Mouse (Mus musculus) WW6 (cell line): Measurements from ENCODE around the gene Ankrd34b.

Experiments
- DNase-seq: peaks from one replicate; pipeline ENCODE4 v3.0.0-alpha.2; 2013; ENCODE audit warnings: low read depth, low spot score

Ankrd34b gene

DNA sequence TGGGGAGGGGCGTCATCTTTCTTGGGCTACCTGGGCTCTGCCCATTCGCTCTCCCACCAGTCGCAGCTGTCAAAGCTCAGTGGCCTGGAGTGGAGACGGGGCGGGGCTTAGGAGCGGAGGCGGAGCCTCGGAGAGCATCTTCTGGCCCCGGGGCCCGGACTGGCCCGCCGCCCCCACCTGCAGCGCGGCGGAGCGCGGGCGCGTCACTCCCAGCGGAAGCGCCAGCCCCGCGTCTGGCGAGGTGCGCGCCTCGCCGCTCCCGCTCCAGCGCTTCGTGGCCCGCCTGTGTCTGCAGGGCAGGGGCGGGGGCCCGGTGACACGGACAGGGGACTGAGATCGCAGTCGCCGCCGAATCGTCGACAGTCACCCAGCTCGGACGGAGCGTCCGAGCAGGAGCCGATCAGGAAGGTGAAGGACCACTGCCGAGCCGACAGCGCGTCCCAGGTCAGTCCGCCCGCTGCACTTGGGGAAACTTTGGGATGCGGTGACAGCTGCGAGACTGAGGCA, at the start of gene Ankrd34b:
Gene Ankrd34b (plus strand): TSS at position 139 of the 507 bp plus-strand sequence.
- peak; percentile 50 for DNase-seq

DNA sequence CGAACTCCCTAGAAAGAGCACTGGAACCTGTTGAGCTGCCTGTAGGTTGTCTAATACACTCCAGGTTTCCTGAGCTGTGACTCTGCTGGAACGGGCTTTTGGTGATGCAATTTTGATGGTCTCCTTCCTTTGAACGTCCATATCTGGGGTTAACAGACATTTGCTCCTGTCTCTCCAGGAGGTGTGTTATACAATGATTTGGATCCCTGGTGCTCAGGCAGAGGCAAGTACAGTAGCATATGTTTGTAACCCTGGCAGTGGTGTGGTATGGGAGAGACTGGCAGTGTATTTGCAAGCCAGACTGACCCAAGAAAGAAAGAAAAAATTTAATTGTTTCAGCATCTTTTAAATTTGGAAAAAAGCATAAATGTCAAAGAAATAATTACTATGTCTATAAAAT, 38.3 kb upstream of the Ankrd34b start:
- DNase-seq: no peak

DNA sequence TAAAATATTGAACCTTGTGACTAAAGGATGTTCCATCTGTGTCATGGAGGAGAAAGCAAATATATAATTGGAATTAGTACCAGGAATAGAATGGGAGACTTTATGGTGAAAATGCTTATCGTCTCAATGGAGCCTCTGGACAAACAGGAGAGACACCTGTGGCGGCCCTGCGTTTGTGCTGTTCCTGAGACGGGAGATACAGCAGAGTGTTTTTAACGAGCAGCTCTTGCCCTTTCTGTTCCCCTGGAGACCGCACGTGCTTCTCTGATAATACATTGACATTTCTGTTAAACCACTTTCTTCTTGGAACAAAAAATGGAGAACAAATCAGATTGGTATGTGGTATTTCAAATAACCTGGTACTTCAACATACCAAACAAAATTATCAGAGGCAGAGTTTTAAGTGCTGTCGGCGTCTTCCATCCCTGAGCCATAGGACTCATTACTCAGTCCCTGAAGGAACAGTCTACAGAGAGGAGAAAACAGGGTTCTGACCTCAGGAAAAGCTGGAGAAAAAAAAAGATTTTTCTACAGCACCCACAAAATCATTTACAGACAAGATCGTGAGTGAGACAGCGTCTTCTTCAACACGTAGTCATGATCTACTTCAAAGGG, 32.5 kb upstream of the Ankrd34b start:
- no peak for DNase-seq

- DNase-seq: no peak
These were observed 27.0 kb upstream of the Ankrd34b start for GRCm38 (mm10) chr13:92398491-92399384.

DNA sequence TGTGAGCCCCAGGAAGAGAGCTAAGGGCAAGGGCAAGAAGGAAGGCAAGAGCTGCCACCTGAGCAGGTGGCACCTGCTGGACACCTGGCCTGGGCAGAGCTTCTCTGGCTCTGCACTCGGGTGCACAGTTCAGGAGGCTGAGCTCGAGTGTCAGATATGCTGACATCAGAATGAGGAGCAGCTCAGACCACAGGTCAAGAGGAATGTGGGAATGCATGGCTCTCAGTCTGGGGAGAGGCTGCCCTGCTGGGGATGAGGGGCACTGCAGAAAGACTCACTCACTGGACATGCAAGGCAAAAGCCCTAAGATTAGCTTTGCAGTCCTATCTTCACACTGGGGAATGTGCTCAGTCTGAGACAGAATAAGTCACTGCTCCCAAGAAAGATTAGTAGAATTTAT, 23.6 kb upstream of the Ankrd34b start:
- no peak for DNase-seq

GRCm38 (mm10) chr13:92403496-92403895, 22.2 kb upstream of the Ankrd34b start:
- DNase-seq: no peak

DNA sequence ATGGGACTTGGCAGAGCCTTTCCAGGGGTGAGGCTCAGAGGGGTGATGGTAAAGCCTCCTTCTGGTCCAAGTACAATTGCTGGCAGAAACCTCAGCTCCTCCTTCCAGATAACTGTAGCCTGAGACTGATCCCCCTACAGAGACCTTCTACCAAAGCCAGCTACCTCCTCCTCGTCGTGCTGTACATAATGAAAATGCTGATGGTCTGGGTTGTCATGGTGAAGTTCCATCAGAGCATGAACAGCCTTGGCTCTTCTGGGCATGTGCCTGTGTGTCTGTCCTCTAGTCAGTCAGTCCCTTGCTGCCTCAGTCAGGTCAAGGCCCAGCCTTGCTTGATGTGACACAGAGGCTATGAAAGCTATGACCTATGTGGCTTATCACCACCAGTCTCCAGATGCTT, 15.2 kb upstream of the Ankrd34b start:
- no peak for DNase-seq

- no peak for DNase-seq
These were observed 6.1 kb upstream of the Ankrd34b start for GRCm38 (mm10) chr13:92419630-92420029.

- DNase-seq: no peak
These were observed 2.0 kb upstream of the Ankrd34b start for GRCm38 (mm10) chr13:92423711-92424110.

DNA sequence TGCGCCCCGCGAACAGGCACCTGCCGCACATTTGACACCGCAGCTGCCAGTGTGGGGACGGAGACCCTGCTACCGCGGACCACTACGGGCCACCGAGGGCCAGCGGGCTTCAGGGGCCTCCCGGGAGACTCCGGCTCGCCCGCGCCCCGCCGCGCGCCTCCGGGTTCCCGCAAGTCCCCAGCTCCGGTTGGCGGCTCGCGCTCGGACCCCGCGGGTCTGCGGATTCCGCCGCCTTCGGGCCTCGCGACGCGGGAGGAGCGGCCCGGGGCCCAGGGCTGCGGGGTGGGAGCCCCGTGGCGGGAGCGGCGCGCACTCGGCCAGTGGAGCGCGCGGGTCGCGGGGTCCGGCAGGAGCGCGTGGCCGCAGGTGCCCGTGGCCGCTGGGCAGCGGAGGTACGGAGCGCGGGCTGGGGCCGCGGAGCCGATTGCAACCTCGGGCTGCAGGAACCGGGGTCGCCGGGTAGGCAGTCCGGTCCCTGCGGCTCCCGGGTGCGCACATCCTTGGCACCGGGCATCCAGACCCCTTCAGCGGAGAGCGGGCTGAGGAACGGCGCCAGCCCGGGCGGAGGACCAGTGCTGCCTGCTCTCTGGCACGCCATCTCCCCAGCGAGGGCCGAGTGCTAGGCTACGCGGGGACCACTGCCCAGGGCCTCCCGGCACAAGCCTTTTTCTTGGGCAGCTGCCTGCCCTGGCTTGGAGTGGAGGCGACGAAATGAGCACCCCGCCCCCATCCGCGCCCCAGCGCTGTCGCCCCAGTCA, 777 bp downstream of the Ankrd34b start:
- DNase-seq: no peak

- no peak for DNase-seq
These were observed 1.7 kb downstream of the Ankrd34b start for GRCm38 (mm10) chr13:92427351-92427855.

DNA sequence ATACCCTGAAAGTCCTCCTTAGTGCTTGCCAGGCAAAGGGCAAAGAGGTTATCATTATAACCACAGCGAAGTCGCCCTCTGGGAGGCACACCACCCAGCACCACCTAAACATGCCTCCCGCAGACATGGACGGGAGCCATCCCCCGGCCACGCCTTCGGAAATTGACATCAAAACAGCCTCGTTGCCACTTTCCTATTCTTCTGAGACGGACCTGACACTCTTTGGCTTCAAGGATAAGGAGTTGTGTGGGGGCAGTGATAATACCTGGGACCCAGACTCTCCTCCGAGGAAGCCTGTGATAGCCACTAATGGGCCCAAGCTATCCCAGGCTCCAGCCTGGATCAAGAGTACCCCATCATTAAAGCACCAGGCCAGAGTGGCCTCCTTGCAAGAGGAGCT, 13.0 kb downstream of the Ankrd34b start:
- no peak for DNase-seq

- DNase-seq: no peak
These were observed 14.6 kb downstream of the Ankrd34b start for GRCm38 (mm10) chr13:92440286-92440685.

DNA sequence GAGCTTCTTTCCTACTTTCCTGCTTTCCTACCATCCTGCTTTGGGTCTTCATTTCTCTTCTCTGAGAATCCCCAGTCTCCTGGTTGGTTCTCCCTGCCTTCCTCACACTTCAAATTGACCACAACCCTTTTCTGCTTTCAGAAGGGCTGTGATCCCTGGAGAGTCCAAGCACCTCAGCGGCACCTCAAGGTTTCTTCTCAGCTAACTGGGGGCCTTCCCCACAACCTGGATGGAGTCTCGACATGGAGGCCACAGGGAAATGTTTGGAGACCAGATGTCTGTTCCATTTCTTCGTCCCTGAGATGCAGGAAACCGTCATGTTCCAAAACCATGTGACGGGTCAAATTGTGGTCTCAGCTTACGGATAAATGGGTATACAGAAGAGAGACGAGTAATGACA, 21.2 kb downstream of the Ankrd34b start:
- no peak for DNase-seq

GRCm38 (mm10) chr13:92464698-92465097, 39.0 kb downstream of the Ankrd34b start:
- DNase-seq: no peak

DNA sequence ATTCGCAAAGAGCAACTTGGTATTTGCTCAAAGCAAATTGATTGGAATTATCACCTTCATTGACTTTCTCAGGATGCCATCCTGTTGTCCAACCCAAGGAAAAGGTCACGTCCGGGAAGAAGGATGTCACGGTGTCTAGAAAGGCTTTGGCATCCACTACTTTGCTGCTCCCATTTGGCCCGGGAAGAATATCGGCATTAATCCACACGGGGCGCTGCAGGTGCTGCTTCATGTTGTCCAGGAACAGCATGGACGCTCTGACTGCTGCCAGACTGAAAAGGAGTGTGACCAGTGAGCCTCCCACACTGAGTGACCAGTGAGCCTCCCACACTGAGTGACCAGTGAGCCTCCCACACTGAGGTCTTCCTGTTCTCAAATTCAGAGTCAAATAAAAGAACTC, 42.2 kb downstream of the Ankrd34b start:
- DNase-seq: no peak

GRCm38 (mm10) chr13:92469381-92469780, 43.7 kb downstream of the Ankrd34b start:
- no peak for DNase-seq

GRCm38 (mm10) chr13:92470151-92470550, 44.5 kb downstream of the Ankrd34b start:
- DNase-seq: no peak

DNA sequence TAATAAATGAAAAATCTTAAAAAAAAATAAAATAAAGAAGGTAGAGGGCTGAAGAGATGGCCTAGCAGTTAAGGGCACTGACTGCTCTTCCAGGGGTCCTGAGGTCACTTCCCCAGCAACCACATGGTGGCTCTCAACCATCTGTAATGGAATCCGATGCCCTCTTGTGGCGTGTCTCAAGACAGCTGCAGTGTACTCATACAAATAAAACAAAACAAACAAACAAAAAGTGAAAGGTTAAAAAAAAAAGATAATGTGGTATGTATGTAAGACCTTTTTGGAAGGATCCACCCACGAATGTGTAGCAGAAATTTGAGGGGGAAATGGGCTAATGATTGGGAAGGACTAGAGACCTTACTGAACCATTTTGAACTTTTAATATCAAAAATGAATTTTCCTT, 57.7 kb downstream of the Ankrd34b start:
- no peak for DNase-seq

- peak; percentile 90 for DNase-seq
These were observed 58.3 kb downstream of the Ankrd34b start, which contains the start of gene Fam151b for GRCm38 (mm10) chr13:92483852-92484463. Gene Fam151b (minus strand): TSS chr13:92484015.

DNA sequence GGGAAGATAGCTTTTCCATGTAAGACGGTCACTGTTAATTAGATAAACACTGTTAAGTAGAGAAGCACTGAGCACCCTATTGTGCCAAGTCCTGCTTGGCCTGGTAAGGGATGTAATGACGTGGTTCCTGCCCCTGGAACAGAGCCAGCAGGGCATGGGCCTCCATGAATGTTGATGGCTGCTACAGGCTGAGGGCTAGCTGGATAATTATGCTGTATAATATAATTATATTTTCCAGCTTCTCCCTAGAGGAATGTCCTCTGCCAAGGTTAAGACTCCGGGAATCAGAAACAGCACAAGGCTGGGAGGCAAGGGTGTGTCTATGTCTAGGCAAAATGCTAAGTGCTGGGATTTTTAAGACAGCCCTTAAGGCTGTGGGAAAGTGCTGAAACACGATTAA, 65.1 kb downstream of the Ankrd34b start:
- DNase-seq: no peak
